Mouse (Mus musculus) neural tube, embryonic 15.5 days (tissue): ENCODE data around the gene Tbc1d14. TPM values are rescaled to one million over a fixed set of nuclear protein-coding genes. Genes with fewer than 3 reads are reported as not detected.

ENCODE experiments used
- ATAC-seq: fragments of 200-750 bp; cut with Nextera tagmentation; 2 replicates; pipeline ENCODE4 v1.8.0; 2017; ENCODE audit warnings: mild to moderate bottlenecking, moderate TSS enrichment, moderate library complexity; ENCODE audit not compliant: low FRiP score
- H3K27ac ChIP-seq: fragments of 300-500 bp; sonication (generic); replicated peaks from 2 replicates; pipeline ENCODE4 v1.5.1; 2015; ENCODE audit warnings: mild to moderate bottlenecking, inconsistent platforms
- H3K27me3 ChIP-seq: fragments of 300-500 bp; sonication (generic); replicated peaks from 2 replicates; pipeline ENCODE4 v1.6.1; 2015; ENCODE audit warnings: inconsistent platforms
- H3K36me3 ChIP-seq: fragments of 300-500 bp; sonication (generic); 2 replicates; pipeline ENCODE4 v1.6.1; 2015; ENCODE audit warnings: inconsistent platforms
- H3K4me1 ChIP-seq: fragments of 300-500 bp; sonication (generic); 2 replicates; pipeline ENCODE4 v1.6.1; 2015; ENCODE audit warnings: inconsistent platforms
- H3K4me2 ChIP-seq: fragments of 300-500 bp; sonication (generic); 2 replicates; pipeline ENCODE4 v1.6.1; 2015; ENCODE audit warnings: inconsistent platforms, mild to moderate bottlenecking, moderate library complexity
- H3K4me3 ChIP-seq: fragments of 300-500 bp; sonication (generic); replicated peaks from 2 replicates; pipeline ENCODE4 v1.5.1; 2015; ENCODE audit warnings: mild to moderate bottlenecking, inconsistent platforms
- H3K9ac ChIP-seq: fragments of 300-500 bp; sonication (generic); replicated peaks from 2 replicates; pipeline ENCODE4 v1.6.1; 2015; ENCODE audit warnings: mild to moderate bottlenecking, inconsistent platforms
- H3K9me3 ChIP-seq: fragments of 300-500 bp; sonication (generic); replicated peaks from 2 replicates; pipeline ENCODE4 v1.6.1; 2016; ENCODE audit warnings: inconsistent platforms
- WGBS: fragments of 180-500 bp; shearing (Covaris S2); methylation state at CpG from one replicate; pipeline ENCODE4 v1.1.7; 2015; ENCODE audit warnings: mixed read lengths; 5-methylcytosine and 5-hydroxymethylcytosine counted together
- polyA plus RNA-seq: library from polyadenylated mRNA; unstranded; fragments of >200 nt; fragmentation: Nextera tagmentation; extraction: Ambion mirVana; gene quantifications from 2 replicates; pipeline ENCODE4 v1.2.1, GENCODE M21; 2015

Tbc1d14 gene
- polyA plus RNA-seq, 1 experiment from 2014 or later, result 58.9 TPM

- no peaks in the 10 kb centered on the region for H3K36me3 ChIP-seq
- H3K4me2 ChIP-seq, result no peak overlapping the region
- no peak overlapping the region for H3K27ac ChIP-seq
- no peak for ATAC-seq
- 59% methylated on average over 10 of the region's 10 CpGs for WGBS
- H3K4me1 ChIP-seq, result peaks cover 3% of the 10 kb centered on the region; the same call in 1 of the 2 replicates
- no peaks in the 10 kb centered on the region for H3K27me3 ChIP-seq
- no peak overlapping the region for H3K9ac ChIP-seq
- H3K9me3 ChIP-seq, result no peaks in the 10 kb centered on the region
- no peak overlapping the region for H3K4me3 ChIP-seq
Observed at GRCm38 (mm10) chr5:36451872-36452389, 141.1 kb downstream of the Tbc1d14 start.

GRCm38 (mm10) chr5:36451119-36451518 is 142.0 kb downstream of the Tbc1d14 start:
- no peaks in the 10 kb centered on the region for H3K27me3 ChIP-seq
- H3K9ac ChIP-seq, result no peak overlapping the region
- peaks cover 5% of the 10 kb centered on the region; the same call in 1 of the 2 replicates for H3K4me1 ChIP-seq
- ATAC-seq, result no peak
- H3K36me3 ChIP-seq, result no peaks in the 10 kb centered on the region
- H3K27ac ChIP-seq, result no peak overlapping the region
- 26% methylated on average over 9 of the region's 10 CpGs for WGBS
- no peaks in the 10 kb centered on the region for H3K9me3 ChIP-seq
- H3K4me3 ChIP-seq, result no peak overlapping the region
- no peak overlapping the region for H3K4me2 ChIP-seq

GRCm38 (mm10) chr5:36449710-36450358 is 143.2 kb downstream of the Tbc1d14 start:
- ATAC-seq, result no peak

GRCm38 (mm10) chr5:36447872-36448271 is 145.2 kb downstream of the Tbc1d14 start:
- Histone ChIP-seq H3K4me2 (no peak overlapping the region), H3K36me3 (no peaks in the 10 kb centered on the region), H3K27ac (no peak overlapping the region), H3K4me1 (peaks cover 16% of the 10 kb centered on the region), H3K9ac (no peak overlapping the region), H3K27me3 (no peaks in the 10 kb centered on the region), H3K9me3 (no peaks in the 10 kb centered on the region), H3K4me3 (no peak overlapping the region)
- 94% methylated on average over 12 of the region's 12 CpGs for WGBS
- no peak for ATAC-seq

More at GRCm38 (mm10) chr5:36449710-36450358, 143.2 kb downstream of the Tbc1d14 start:
- Histone ChIP-seq H3K27me3 (no peaks in the 10 kb centered on the region), H3K36me3 (no peaks in the 10 kb centered on the region), H3K4me2 (no peak overlapping the region), H3K4me1 (peaks cover 16% of the 10 kb centered on the region), H3K4me3 (no peak overlapping the region), H3K9me3 (no peaks in the 10 kb centered on the region), H3K27ac (no peak overlapping the region), H3K9ac (no peak overlapping the region)
- 87% methylated on average over 6 of the region's 6 CpGs for WGBS

- 50% methylated on average over 9 of the region's 9 CpGs for WGBS
- no peak overlapping the region for H3K27ac ChIP-seq
- ATAC-seq, result no peak
- no peak overlapping the region for H3K4me3 ChIP-seq
- H3K4me2 ChIP-seq, result no peak overlapping the region
- no peaks in the 10 kb centered on the region for H3K36me3 ChIP-seq
- H3K4me1 ChIP-seq, result peaks cover 15% of the 10 kb centered on the region
- H3K27me3 ChIP-seq, result no peaks in the 10 kb centered on the region
- no peaks in the 10 kb centered on the region for H3K9me3 ChIP-seq
- no peak overlapping the region for H3K9ac ChIP-seq
Observed at GRCm38 (mm10) chr5:36446166-36446890, 146.7 kb downstream of the Tbc1d14 start.

- Histone ChIP-seq H3K27ac (0 out of 2 replicates have a peak overlapping the region, but pooled peaks have one; percentile 9), H3K27me3 (no peaks in the 10 kb centered on the region), H3K4me3 (no peak overlapping the region), H3K9me3 (no peaks in the 10 kb centered on the region), H3K9ac (no peak overlapping the region), H3K4me2 (no peak overlapping the region), H3K4me1 (peaks cover 14% of the 10 kb centered on the region), H3K36me3 (no peaks in the 10 kb centered on the region)
- 23% methylated on average over 8 of the region's 8 CpGs for WGBS
- peak; percentile 26; the same call in 1 of the 2 replicates for ATAC-seq
Observed at GRCm38 (mm10) chr5:36445028-36445427, 148.0 kb downstream of the Tbc1d14 start.

- Histone ChIP-seq H3K36me3 (no peaks in the 10 kb centered on the region), H3K4me2 (no peak overlapping the region), H3K9me3 (no peaks in the 10 kb centered on the region), H3K4me1 (peaks cover 14% of the 10 kb centered on the region), H3K4me3 (no peak overlapping the region), H3K27ac (no peak overlapping the region), H3K9ac (no peak overlapping the region), H3K27me3 (no peaks in the 10 kb centered on the region)
- no peak for ATAC-seq
- 54% methylated on average over 4 of the region's 4 CpGs for WGBS
Observed at GRCm38 (mm10) chr5:36444611-36445010, 148.5 kb downstream of the Tbc1d14 start.

- Histone ChIP-seq H3K9me3 (no peaks in the 10 kb centered on the region), H3K4me2 (no peak overlapping the region), H3K4me3 (no peak overlapping the region), H3K27ac (no peak overlapping the region), H3K27me3 (no peaks in the 10 kb centered on the region), H3K36me3 (no peaks in the 10 kb centered on the region), H3K9ac (no peak overlapping the region), H3K4me1 (peaks cover 8% of the 10 kb centered on the region)
- no peak for ATAC-seq
- WGBS, result 52% methylated on average over 3 of the region's 3 CpGs
Observed at GRCm38 (mm10) chr5:36440741-36441140, 152.3 kb downstream of the Tbc1d14 start.

Other genes with a start within 250 kb of the Tbc1d14 start
- gene Sorcs2, start 195.1 kb downstream of the Tbc1d14 start, polyA plus RNA-seq, result 14.2 and 14.8 TPM in 2 replicates
- gene Grpel1, start 128.3 kb downstream of the Tbc1d14 start, polyA plus RNA-seq, result 42.8 and 47.1 TPM in 2 replicates
- 2.8 and 2.9 TPM in 2 replicates for gene Tada2b, start 109.0 kb downstream of the Tbc1d14 start, polyA plus RNA-seq
- gene Ccdc96, start 108.7 kb downstream of the Tbc1d14 start, polyA plus RNA-seq, result 2.1 and 3.0 TPM in 2 replicates
- 26.6 and 29.1 TPM in 2 replicates for gene D5Ertd579e, start 102.7 kb upstream of the Tbc1d14 start, polyA plus RNA-seq
- 26.3 and 30.0 TPM in 2 replicates for gene Bloc1s4, start 155.4 kb upstream of the Tbc1d14 start, polyA plus RNA-seq
- 315 and 350 TPM in 2 replicates for gene Mrfap1, start 203.5 kb upstream of the Tbc1d14 start, polyA plus RNA-seq
- gene Man2b2, start 237.4 kb upstream of the Tbc1d14 start, polyA plus RNA-seq, result 13.2 and 14.4 TPM in 2 replicates